Mouse (Mus musculus) thymus, postnatal 25 days (tissue): Measurements from ENCODE around the gene Lamb2.

Source experiments
- DNase-seq: peaks from one replicate; pipeline ENCODE4 v3.0.0; 2022

Lamb2 gene

DNA sequence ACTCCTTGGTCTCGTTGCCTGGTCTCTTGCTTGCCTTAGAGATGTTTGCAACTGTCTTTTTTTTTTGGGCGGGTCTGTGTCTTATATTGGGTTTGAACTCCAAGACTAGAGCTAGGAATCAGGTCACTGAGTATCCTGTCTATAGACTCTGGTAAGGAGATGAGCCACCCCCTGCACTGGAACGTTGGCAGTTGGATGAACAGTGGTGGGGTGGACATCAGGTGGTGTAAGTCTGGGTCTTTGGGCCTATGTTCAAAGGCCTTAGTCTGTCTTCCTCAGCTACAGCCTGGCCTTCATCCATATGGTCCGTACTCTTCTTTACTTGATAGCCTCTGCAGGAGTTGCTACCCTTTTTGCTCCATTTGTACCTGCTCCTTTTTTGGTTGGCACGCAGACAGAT, 17.9 kb upstream of the Lamb2 start:
- no peak for DNase-seq

DNA sequence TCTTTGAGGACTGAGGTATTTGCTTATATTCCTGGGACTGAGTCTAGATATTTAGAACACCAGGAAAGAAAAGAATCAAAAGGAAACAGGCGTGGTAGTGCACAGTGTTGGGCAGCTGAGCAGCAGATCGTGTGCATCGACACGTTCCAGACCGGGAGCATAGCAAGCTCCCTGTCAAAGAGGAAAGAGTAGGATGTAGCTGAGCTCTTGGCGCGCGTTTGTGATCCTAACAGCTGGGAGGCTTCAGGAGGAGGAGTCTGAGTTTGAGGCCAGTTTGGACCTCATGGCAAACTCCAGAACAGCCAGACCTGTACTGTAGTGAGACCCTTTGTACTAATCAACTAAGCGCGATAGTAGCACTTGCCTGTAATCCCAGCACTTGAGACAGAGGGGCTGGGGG, 17.3 kb upstream of the Lamb2 start:
- no peak for DNase-seq

DNA sequence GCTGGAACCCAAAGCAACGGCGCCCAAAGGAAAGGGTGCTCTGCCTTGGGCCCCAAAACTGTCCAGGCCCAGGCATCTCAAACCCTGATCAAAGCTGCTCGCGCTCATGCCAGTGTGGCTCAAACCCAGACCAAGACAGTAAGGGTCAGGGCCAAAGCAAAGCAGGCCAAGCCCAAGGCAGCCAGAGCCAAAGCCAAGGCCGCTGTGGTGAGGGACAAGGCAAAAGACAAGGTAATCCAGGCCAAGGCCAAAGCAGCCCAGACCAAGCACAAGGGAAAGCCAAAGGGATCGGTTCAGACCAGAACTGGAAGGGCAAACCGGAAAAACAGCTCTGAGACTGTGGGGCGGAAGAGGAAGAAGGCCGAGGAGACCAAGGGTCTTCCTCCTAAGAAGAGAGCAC, 15.8 kb upstream of the Lamb2 start:
- no peak for DNase-seq

DNA sequence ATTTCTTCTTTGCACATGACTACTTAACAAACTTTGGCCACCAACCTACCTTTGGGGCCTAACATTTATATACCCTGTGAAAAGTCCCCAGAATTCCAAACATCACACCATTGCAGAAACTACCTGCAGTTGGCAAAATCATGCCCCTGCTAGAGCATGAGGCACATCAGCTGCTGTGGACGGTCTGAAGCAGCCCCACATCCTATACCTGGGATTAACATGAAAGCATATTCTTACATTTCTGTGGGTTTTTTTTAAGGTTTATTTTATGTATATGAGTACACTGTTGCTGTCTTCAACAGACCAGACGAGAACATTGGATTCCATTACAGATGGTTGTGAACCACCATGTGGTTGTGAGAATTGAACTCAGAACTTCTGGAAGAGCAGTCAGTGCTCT, 13.3 kb upstream of the Lamb2 start:
- DNase-seq = no peak

DNA sequence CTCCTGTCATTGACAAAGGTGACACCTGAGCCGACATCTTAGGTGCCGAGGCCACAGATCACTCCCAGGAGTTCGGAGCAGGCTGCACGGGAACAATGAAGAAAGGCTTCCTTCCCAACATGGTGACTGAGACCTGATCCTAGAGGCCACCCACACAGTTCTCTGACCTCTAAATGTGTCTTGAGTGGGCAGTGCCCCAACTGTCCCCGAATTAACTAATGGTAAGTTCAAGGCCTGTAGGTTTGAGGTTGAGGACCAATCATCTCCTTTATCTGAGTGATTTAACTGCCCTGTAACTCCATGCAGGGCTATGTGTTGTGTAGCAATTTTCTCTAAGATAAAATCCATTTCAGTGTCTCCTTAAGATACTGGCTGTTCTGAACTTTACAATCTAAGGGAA, 10.1 kb upstream of the Lamb2 start:
- no peak for DNase-seq

DNA sequence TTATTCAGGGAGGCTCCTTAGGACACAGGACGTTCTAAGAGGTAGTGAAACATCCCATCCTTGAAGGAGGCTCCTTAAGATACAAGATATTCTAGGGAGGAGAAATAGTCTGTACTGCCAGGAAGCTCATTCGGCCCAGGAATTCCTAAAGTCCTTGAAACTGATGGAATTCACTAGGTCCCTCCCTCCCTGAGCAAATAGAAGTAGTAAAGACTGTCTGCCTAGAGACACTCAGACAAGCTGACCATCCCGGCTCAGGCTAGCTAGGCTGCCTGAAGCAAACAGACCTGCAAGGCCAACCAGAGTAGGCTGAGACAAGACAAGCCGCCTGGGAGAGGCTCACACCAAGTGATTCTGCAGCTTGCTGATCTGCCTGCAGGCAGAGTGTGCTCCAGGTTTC, 9.7 kb upstream of the Lamb2 start:
- DNase-seq = no peak

DNA sequence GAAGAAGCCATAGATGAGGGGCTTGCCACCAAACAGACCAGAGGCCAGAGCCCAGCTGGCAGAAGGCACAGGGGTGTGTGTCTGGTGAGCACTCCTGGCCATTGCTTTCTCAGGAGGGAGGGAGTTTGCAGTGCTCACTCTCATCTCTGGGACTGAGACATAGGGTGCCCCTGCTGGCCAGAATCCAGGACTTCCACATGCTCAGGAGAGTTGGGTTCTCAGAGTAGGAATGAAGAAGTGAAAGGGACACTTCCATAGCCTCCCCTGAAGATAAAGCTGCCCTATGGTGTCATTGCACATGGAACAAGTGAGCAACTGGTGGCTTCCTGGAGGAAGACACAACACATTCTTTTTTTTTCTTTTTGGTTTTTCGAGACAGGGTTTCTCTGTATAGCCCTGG, 5.0 kb upstream of the Lamb2 start:
- no peak for DNase-seq

DNA sequence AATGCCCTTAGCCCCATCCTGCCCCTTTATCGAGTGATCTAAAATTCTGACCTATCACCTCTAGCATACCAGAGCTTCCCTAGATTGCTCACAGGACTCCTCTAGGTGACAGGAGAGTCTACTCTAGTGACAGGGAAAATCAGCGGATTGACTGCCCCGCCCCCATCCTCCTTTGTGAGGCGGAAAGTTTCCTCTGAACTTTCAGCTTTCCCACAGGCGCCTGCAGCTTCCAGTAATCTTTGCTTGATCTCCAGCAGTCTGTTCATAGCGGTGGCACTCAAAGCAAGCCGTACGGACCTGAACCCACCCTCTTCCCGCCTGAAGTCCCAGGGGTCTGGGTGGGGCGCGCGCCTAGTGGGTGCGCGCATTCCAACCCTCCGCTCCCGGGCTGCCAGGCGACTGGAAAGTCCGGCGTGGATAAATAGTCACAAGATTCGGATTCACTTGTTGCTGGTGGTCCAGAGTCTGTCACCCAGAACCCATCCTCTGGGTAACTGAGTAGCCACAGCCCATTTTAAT, 839 bp upstream of the Lamb2 start:
- DNase-seq = peak; percentile 35

DNA sequence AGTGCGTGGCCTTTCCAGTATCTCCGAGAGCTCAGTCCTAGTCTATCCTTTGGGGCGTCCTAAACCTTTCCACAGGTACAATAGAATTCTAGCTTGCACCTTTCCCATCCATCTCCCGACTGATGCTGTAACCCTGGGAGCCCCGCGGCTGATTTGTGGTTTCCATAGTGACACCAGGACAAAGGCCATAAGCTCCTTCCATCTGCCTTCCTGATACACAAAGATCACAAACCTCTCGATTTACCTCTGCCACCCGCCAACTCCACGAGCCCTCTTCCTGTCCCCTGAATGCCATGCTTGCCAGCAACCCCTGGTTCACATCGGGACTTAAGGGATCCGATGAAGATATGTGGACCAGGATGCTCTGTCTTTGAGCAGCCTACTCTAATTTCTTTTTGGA, 295 bp upstream of the Lamb2 start:
- DNase-seq = no peak

DNA sequence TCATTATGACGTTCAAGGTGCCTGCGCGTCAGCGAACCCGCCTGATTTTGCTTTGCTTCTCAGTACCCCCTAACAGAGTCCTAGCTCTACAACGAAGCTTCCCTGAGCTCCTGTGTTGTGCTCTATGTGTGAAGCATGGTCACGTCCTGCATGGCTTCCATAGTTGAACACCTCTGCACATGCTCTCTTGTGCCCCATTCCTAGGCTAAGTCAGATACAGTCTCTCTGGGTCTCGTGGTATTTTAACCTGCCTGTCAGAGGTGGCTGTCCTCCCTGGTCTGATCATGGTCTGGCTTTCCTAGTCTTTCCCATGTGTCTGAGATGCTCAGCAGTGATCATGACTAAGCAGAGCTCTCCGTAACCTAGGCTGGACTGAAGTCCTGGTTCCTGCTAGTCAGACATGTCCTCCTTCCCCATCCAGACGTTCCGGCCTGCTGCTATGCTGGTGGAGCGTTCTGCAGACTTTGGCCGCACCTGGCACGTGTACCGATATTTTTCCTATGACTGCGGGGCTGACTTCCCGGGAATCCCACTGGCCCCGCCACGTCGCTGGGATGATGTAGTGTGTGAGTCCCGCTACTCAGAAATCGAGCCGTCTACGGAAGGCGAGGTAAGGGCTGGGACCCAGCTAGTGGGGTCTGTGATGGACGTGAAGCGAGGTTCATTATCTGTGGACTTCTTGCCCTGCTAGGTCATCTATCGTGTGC, 1.4 kb downstream of the Lamb2 start:
- no peak for DNase-seq

DNA sequence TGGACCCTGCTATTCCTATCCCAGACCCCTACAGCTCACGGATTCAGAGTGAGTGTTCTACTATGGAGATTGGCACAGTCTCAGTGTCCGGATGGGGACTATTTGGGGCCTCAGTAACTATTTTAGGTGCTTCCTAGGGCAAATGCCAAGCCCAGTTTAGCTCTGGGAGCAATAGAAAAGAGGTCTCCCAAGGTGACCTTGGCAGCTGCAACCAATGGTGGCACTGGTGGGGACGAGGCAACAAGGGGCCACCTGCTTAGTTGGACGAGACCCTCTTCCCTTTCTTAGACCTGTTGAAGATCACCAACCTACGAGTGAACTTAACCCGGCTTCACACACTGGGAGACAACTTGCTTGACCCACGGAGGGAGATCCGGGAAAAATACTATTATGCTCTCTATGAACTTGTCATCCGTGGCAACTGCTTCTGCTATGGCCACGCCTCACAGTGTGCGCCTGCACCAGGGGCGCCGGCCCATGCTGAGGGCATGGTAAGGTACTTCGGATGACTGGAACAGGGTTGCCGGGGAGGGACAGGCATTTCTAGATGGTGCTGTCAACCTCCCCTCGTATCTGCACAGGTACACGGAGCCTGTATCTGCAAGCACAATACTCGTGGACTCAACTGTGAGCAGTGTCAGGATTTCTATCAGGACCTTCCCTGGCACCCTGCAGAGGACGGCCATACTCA, 2.1 kb downstream of the Lamb2 start:
- no peak for DNase-seq

DNA sequence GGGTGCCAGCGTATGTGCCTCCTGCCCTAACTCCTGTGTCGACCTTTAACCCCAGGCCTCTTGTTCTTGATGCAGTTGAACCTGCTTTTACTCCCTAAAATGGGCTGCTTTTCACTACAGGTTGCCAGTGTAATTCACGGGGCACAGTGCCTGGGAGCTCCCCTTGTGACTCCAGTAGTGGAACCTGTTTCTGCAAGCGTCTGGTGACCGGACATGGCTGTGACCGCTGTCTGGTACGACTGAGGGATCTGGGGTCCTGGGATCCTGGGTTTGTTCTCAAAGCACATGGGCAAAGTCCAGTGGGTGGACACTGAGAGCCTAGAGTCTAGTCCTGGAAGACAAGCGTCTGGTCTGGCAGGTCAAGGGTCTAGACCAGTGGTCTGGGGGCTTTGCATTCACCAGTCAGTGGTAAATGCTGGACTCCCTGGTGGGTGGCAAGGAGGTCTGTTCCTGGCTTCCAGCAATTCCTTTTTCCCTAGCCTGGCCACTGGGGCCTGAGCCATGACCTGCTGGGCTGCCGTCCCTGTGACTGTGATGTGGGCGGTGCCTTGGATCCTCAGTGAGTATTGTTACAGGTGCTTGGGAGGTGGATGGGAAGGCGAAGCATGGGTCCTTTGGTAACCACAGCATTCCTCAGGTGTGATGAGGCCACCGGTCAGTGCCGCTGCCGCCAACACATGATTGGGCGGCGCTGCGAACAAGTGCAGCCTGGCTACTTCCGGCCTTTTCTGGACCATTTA, 3.7 kb downstream of the Lamb2 start:
- DNase-seq = no peak

DNA sequence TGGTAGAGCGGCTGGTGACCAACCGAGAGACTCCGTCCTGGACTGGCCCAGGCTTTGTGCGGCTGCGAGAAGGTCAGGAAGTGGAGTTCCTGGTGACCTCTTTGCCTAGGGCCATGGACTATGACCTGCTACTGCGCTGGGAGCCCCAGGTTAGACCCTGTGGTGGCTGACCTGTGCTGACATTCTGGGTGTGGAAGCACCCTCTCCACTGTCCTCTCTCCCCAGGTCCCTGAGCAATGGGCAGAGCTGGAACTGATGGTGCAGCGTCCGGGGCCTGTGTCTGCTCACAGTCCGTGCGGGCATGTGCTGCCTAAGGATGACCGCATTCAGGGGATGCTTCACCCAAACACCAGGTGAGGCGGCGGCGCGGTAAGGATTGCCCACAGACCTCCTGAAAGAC, 4.5 kb downstream of the Lamb2 start:
- no peak for DNase-seq

DNA sequence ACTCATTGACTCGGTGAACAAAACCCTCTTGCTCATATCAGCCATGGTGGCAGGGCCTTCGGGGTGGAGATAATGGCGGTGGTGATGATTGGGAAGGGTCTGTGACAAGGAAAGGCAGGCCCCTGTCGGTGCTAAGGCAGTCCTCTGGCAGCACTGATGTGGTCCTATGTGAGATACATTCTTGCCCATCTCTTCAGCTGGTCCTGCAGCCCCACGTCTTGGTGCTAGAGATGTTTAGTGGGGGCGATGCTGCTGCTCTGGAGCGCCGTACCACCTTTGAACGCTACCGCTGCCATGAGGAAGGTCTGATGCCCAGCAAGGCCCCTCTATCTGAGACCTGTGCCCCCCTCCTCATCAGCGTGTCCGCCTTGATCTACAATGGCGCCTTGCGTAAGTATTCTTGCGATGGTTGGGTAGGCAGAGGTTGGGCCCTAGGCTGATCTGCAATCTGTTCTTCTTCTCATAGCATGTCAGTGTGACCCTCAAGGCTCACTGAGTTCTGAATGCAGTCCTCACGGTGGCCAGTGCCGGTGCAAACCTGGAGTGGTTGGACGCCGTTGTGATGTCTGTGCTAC, 5.9 kb downstream of the Lamb2 start:
- DNase-seq = no peak

DNA sequence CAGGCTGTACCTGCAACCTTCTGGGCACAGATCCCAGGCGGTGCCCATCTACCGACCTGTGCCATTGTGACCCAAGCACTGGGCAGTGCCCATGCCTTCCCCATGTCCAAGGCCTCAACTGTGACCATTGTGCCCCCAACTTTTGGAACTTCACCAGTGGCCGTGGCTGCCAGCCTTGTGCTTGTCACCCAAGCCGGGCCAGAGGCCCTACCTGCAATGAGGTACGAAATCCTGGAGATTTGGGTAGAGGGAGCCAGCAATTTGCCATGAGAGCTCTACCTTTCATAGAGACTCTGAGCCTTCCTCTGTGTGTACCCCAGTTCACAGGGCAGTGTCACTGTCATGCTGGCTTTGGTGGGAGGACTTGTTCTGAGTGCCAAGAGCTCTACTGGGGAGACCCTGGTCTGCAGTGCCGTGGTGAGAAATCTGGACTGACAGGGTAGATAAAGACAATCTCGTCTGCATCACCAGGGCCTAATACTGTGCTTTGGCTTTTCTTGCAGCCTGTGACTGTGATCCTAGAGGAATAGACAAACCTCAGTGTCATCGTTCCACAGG, 7.5 kb downstream of the Lamb2 start:
- DNase-seq = no peak

DNA sequence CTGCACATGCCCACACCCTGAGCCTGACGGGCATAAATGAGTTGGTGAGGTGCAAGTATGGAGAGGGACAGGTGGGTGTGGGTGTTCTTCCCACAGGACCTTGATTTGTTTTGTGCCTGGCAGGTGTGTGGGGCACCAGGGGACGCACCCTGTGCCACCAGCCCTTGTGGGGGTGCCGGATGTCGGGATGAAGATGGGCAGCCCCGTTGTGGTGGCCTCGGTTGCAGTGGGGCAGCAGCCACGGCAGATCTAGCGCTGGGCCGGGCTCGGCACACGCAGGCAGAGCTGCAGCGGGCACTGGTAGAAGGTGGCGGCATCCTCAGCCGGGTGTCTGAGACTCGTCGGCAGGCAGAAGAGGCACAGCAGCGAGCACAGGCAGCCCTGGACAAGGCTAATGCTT, 8.9 kb downstream of the Lamb2 start:
- no peak for DNase-seq

DNA sequence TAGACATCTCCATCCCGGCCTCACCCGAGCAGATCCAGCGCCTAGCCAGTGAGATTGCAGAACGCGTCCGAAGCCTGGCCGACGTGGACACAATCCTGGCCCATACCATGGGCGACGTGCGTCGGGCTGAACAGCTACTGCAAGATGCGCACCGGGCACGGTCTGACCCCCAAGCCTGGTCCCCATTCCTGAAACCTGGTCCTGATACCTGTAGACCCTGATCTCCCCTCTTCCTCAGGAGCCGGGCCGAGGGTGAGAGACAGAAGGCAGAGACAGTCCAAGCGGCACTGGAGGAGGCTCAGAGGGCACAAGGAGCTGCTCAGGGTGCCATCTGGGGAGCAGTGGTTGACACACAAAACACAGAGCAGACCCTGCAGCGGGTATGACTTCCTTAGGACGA, 9.7 kb downstream of the Lamb2 start:
- no peak for DNase-seq

DNA sequence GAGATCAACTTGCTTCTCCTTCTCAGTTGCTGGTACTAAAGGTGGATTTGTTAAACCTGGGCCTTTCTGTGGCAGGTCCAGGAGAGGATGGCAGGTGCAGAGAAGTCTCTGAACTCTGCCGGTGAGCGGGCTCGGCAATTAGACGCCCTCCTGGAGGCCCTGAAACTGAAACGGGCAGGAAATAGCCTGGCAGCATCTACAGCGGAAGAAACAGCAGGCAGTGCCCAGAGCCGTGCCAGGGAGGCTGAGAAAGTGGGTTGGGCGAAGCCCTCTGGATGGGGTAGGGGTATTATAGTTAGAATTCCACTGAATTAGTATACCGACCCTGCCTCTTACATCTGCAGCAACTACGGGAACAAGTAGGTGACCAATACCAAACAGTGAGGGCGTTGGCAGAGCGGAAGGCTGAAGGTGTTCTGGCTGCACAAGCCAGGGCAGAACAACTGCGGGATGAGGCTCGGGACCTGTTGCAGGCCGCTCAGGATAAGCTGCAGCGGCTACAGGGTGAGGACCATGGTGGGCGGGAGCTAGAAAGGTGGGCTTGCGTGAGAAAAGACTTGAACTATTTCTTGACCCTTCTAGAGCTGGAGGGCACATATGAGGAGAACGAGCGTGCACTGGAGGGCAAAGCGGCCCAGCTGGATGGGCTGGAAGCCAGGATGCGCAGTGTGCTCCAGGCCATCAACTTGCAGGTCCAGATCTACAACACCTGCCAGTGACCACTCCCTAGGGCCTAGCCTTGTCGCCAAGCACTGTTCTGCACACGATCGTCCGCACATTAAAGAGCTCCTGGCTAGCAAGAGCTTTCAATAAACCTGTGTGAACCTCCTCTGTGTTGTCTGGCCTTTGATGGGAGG, 10.4 kb downstream of the Lamb2 start:
- peak; percentile 48 for DNase-seq

DNA sequence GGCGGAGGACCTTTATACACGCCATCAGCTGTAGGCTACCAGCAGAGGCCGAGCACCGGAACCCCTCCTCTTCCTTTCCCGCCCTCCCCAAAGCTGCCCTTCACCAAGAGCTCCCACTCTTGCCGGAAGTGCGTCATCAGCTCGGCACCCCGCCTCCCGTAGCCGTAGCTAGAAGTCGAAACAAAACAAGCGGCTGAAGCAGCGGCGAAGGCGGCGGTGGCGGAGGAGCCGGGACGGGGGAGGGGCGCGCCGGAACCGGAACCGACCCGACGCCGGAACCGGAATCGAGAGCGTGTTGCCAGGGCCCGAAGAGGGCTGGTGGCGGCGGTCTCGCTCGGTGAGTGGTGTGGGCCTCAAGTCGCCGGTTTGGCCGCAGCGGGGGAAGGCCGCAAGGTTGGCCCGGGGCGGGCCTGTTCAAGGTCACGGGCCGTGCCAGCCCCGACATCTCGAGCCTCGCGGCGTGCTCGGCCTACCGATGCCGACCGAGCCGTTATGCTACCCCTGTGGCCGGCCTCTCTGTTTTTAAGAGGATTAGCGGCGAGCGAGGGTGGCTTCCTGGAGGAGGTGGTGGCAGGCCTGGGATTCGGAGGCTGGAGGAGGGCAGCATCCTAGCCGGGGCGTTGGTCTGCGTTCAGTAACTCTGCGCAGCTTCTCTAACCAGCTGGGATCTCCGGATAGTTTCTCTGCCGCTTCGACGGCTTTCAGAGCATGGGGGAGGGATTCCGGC, 11.2 kb downstream of the Lamb2 start, which contains the start of gene Usp19:
Gene Usp19, plus strand, starts transcription at position 44 of the 727 bp plus-strand sequence.
- peak; percentile 93 for DNase-seq

DNA sequence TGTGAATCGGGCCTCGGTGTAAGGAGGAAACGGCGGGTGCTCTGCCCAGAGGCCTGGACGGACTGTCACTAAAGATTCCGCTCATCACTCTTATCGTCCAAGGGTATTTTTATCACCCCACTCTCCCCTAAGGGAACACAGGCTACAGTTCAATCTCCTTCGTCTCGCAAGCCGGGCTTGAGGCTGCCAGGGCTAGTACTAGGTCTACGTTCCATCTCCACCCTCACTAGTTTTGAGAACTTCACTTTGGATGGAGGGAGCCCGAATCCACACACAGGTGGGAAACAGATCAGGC, 11.7 kb downstream of the Lamb2 start:
- DNase-seq = no peak

DNA sequence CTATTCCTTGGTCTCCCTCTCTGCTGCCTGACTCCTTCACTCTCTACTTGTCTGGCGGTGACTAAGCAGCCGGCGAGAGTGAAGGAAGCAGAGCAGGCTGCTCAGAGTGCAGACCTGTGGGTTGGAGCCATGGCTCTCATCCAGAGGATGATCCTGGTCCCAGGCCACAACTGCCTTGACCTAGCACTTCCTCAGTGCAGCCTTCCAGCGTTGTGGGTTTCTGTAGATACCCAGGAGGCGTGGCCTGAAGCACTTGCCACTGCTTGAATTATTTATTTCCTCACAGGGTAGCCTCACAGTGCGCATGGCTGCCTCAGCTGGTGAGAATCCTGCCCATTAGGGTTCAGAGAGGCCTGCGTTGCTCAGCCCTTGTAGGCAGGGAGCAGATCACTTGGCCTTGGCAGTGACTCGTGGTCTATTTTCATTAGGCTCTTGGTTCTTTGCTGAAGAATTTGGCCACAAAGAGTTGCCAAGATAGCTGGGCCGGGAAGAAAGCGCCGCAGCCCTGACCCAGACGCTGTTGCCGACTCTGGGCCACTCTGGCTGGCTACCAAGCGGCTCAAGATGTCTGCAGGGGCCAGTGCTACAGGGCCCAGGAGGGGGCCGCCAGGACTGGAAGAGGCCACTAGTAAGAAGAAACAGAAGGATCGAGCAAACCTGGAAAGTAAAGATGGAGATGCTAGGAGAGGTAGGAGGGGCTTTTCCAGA, 12.7 kb downstream of the Lamb2 start:
- DNase-seq = no peak
